Mouse (Mus musculus) NIH3T3 (cell line): Measurements from ENCODE around the gene Bche.

Experiments used
- DNase-seq: peaks from one replicate; pipeline ENCODE4 v3.0.0-alpha.2; 2012; ENCODE audit warnings: low read depth

Bche gene

DNA sequence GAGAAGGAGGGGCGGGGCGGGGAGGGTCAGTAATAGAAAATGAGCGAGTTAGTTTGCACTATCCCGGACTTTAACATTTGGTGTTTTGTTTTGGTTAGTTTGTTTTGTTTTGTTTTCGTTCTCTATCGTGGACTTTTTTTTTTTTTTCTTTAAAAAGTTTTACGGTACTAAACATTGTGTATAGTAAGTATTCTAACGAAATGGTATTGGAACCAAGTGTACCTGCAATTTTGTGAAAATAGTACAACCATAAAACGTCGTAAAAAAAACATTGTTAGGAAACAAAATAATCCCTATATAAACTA is at the start of gene Bche:
TSS of gene Bche (minus strand) at position 6 of the 305 bp plus-strand sequence.
- no peak for DNase-seq

DNA sequence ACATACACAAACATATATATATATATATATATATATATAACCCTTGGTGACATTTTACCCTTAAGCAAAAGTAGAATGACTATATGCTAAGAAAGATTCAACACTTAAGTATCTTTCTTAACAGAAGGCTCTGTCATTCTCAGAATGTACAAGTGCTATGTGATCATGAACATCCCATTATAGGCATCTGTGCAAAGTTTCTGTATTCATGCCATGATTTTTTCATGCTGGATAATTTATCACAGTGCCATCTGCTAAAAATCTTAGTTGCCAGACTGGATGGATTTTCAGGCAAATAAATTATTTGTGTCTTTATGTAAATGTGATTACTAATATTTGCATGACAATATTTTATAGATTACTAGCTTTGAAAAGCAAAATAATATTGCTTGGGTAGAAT is 33.8 kb upstream of the Bche start:
- no peak for DNase-seq

DNA sequence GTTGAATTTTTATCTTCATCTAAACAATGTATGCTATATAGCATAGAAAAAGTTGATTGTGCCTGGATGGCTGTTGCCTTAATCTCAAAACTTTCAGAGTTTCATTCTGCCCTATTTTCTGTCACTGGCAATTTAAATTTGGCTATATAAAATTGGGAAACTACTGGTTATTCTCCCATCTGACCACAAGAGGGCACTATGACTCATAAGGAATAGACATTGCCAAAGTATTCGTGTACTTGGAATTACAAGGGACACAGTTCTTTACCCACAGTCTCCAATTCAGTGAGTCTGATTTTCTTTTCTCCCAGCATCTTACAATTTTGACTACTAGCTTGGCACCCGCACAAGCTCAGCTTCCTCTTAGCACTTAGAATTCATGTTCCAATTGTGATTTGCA is 23.5 kb upstream of the Bche start:
- DNase-seq, result peak; percentile 52

DNA sequence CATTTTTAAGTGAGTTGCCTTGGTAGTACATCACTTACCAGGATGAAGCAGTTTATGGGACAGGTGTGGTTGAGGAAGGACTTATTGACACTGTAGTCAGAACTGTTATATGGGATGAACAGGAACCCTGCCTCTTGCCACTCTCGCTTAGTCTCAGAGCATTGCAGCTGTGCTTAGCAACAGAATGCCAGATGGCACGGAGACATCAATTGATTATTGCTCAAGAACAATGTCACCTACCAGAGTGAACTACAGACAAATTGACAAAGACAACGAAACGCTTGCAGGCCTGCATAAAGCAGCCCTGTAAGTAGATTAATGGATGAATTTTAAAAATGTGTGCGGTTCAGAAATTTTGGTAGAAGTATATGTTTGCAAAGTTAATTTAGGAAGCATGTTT is 21.3 kb upstream of the Bche start:
- DNase-seq, result no peak

DNA sequence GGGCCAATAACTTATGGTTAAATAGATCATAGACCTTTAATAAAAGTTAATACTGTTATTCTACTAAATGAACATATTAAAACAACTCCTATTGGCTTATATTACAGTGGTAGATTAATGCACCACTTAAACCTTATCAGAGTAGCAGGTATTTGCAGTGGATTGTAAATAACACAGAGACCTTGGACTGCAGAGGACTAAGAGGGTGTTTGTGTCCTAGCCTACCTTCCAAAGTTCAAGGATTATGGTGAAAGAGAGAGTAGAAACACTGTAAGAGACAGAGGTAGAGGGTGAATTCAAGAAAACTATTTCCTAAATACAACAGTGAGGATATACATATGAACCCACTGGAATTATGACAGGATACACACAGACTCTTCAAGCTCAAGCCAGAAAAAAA is 17.5 kb upstream of the Bche start:
- DNase-seq, result no peak

DNA sequence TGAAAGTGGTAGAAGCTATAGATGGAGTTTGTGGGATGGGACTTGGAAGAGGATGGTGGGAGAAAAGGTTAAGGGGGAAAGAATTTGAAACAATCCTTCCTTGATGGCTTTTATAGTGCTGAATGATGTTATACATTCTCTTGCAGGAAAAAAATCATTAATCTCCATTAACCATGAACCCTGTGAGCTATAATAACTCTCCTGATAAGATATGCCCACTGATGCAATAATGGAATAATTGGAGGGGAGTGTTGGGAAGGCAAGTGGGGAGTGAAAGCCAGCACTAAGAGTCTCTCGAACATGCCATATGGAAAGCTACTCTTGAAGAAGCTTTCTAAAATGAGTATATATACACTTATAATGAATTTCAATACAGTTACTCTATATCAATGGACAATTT is 16.7 kb upstream of the Bche start:
- no peak for DNase-seq

DNA sequence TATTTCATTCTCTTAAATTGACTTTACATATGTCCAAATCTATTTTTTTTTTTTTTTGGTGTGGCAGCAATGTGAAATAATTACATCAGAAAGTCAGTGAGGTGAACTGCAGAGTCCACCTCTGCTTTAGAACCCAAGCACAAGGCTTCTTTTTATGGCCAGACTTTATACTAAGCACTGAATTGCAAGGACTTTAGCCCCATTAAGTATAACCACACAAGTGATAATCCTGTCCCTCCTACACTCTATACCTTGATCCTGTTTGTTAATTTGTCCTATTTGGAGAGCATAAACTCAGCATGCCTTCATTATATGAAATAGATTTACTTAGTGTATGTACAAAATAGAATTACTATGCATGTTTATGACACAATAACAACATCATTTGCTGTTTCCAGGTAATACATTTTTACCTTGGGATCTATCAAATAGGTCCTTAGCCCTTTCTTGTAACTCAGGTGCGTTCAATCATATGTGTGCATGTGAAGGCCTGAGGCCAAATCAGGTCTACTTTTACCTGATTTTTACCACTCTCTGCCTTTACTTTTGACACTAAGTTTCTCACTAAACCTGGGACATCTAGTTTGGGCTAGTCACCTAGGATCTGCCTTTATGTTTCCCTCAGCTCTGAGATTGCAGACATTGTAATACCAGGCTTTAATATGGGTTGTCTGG is 9.5 kb upstream of the Bche start:
- DNase-seq, result no peak

DNA sequence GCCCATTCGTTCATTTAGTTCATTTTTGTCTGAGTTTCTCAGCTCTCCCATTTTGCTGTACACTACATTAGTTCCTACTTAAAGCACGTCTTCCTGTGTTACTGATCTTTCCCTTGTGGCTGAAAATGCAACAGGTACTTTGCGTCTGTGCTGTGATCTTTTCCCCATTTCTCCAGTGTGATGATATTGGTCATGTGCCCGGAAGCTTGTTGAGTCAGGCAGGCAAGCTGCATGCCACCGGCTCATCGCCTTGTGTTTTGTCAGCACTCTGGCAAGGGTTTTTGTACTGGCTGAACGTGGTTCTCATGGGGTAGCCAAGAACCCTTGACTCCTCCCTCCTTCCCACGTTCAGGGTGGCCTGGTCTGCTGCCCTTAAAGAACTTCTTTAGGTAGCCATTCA is 1.7 kb upstream of the Bche start:
- DNase-seq, result peak; percentile 3

DNA sequence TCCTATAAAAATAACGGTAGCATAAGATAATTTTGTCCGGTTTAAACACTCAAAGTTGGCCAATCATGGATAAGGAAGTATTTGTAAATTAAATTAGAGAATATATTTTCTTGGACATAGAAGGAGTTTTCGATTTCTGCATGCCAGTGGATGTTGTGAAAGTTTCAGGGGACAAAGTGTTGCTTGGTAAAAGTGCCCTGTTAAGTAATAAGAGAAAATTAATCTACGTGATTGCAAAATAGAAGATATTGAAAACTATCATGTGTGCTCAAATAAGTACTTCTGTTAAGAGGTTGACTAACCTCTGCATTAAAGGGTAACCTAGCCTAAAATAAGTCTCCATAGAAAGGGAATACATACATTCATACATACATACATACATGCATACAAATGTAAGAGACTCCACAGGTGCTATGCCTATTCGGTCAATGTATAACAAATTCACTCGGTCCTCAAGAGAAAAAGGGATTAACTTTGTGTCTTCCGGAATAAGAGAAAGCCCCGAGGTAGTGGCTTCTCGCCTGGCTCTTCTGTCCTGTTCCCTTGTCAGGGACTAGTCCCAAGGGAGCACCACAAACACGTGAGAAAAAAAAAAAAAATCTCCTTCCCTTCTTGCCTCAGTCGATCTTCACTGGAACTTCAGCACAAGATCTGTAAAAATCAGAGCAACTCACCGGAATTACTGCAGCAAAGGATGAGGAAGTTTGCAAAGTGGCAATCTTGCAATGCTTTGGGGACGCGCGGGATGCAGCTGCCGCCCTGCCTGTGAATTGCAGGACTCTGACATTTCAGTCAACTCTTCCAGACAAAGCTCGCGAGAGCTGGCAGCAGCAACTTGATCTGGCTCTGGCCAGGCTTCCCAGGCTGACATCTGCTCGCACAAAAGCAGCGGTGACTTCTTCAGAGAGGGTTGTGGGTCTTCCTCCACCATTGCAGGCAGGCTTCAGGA is 480 bp downstream of the Bche start:
- peak; percentile 60 for DNase-seq

DNA sequence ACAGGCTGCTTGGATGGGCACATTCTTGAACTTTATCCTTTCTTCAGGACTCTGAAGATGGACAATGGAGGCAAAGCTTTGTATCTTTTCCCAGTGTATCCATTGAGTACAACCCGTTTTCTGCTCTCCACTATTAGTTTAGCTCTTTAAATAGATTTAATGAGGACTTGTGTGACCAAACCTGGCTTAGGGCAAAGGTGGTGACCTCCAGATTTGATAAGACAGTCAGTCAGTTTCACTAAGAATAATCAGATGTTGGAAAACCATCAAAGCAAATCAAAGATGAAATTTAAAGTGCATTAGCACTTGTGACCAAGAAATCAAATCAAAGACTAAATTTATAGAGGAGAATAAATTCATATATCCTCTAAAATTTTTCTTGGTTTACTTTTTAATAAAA is 1.7 kb downstream of the Bche start:
- DNase-seq, result no peak

DNA sequence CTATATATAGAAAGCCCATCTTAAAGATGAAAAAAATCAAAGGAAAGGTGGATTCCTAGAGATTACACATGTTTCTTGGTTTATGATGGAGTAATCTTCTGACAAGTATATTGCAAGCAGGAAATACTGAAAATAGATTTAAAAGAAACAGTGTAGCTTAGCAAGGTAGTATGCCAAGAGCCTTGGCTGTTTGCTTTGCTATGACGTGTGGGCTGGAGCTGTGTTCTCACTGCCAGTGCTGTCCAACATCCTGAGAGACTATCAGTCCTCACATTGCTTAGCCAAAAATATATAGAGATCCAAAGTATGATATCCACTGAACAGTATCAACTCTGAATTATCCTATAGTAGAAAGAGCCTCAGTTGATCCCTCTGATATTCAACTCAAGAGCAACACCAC is 9.3 kb downstream of the Bche start:
- no peak for DNase-seq

DNA sequence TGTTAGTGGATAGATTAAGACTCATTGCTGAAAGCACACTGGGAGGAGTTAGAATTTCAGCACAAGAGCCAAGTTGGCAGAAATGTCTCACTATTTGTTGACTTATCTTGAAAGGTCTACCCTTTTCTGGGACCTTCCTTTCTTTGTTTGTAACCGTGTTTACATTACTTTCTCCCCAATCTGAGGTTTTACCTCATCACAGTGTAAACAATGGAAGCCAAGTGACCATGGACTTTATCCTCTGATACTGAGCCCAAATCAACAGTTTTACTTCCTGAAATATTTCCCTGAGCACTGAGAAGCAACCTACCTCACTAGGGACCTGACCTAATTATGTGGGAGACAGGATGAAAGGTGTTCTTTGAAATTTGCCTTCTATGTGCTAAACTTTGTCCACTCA is 34.9 kb downstream of the Bche start:
- DNase-seq, result no peak

DNA sequence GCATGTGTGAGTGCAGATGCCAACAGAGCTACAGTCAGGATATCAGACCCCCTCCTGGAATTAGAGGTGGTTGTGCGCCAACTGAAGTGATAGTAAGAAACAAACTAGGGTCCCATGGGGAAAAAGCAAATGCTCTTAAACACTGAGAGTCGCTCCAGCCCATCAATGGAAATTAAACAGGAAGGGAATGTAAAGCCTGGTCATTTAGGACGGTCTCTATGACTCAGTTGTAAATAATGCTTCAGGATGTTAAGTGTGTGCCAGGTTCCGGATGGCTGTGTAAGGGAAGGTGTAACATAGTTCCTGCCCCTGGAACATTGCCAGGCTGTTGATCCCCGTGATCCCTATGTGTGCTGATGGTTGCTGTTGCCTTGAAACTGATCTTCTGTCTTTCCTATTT is 40.0 kb downstream of the Bche start:
- no peak for DNase-seq

DNA sequence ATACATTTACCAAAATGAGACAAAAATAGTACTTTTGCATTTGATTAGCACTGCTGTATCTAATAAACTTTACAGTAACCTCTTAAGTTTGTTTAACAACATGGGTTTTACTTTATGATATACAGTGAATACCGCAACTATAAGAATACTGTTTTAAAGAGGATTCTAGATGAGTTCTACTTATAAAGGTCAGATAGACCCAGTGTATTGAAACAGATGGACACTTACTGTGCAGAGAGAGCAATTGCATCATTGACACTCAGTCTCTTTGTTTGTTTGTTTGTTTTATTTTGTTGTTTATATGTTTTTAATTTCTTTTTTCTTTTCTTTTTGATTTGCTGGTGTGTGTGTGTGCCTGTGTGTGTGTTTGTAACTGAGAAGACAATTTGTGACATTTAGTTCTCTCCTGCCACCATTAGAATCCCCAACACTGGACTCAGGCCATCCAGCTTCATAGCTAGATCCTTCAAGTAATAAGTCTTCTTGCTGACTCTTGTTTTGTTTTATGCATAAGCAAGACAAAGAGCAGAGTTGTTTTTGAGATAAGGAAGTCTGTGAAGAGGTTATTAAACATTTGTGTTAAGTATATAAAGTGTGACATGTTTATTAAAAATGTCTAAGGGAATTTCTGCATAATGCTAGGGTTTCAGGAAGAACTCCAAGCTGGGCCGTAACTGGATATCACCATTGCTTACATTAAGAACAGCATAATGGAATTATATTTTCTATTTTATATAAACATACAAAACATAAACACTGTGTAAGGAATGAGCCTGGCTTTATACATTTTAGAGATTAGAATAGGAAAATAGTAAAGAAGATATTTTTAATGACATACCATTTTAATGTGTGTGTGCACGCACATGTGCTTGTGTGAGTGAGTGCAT is 40.7 kb downstream of the Bche start:
- no peak for DNase-seq

DNA sequence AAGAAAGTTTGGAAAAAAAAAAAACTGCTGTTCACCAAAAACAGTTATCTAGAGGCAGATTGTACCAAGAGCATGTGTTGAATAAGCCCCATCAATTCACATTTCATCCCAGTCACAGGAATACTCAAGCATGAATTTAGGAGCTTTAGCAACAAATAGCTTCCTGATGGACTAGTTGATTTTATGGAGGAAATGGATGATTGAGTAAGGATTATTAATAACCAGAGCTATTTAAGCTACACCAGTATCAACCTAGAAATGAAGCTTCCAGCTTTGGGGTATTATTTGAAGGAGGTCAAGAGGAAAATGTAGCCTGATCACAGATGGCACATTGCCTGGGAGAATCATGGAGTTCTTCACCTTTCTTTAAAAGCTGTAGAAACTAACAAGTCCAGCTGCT is 57.9 kb downstream of the Bche start:
- DNase-seq, result no peak

DNA sequence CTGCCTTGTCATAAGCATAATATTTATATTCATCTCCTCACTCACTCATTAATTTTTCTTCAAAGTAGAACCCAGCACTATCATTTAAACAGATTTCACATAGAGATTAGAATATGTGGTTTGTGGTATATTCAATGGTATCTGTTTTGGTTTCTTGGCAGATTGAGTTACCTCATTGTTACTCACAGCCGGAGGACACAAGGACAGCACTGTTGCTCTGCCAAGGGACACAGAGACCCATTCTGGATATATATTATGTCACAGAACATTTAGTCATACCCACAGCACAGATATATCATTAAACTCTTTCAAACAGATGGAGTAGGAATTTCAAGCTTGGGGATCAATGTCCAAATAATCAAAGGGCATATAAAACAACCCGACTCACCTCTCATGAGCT is 61.2 kb downstream of the Bche start:
- no peak for DNase-seq

DNA sequence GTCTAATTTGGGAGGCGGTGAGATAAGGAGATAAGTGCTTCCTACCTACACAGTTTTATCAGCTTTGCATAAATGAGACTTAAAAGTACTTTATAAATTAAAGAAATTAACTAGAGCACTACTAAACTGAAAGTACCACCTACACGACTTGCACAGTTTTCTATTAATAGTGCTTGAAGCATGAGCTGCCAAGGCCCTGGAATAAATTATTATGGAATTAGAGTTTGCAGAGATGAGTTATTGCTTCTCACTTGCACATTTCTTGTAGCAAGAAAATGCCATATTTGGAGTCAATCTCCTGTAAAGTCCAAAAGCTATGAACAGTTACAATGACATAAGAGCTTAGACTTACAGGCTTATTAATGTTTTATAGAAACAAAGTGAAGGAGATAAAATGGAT is 96.8 kb downstream of the Bche start:
- DNase-seq, result no peak

DNA sequence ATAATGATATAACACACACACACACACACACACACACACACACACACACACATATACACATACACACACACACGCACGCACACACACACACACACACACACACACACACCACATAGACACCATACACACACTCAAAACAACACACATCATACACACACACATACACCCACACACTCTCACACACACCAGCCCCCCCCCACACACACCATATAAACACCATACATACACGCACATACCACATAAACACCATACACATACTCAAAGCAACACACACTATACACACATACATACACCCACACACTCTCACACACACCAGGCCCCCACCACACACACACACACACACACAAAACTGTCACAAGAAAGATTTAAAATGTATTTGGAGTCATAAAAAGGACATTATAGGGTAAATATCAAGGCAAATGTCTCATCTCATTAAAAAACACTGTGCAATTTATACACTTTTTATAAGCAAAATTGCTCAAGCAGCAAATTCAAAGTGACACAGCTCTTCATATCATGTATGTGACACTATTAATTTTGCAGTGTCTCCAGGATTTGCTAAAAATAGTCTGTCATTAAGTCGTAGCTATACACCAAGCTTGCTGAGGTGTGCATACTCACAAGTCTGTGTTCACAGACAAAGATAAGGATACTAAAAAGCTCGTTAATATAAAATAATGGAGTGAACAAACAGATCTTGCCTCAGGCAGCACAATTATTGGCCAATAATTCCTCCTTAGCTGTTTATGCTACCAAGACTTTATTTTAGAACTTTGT is 116.3 kb downstream of the Bche start:
- no peak for DNase-seq
